Mouse (Mus musculus) heart, adult 8-10 months (tissue): Measurements from ENCODE around the gene Rnf150. TPM values are rescaled to one million over a fixed set of nuclear protein-coding genes. Genes with fewer than 3 reads are reported as not detected.
"Not testable (repeated sequence)": the region's sequence is repeated elsewhere in the genome, so short reads cannot be mapped to it uniquely, and the experiment has no call there.

Source experiments
- DNase-seq: peaks from one replicate; pipeline ENCODE4 v3.0.0; 2022; ENCODE audit warnings: low spot score
- total RNA-seq, 4 experiments: library from RNA; stranded (reverse); gene quantifications; 2 replicates each; pipeline ENCODE4 v1.2.4; 2022

Rnf150 gene
- total RNA-seq, 4 experiments from 2014 or later, result 10.9 to 16.0 (median 12.9) TPM

DNA sequence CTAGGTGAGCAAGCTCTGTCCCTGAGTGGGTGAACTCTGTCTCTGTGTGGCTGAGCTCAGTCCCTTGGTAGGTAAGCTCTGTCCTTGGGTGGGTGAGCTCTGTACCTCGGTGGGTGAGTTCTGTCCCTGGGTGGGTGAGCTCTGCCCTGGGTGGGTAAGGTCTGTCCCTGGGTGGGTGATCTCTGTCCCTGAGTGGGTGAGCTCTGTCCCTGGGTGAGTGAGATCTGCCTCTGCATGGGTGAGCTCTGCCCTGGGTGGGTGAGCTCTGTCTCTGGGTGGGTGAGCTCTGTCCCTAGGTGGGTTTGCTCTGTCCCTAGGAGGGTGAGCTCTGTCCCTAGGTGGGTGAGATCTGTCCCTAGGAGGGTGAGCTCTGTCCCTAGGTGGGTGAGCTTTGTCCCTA lies 213.5 kb downstream of the Rnf150 start:
- no peak for DNase-seq

DNA sequence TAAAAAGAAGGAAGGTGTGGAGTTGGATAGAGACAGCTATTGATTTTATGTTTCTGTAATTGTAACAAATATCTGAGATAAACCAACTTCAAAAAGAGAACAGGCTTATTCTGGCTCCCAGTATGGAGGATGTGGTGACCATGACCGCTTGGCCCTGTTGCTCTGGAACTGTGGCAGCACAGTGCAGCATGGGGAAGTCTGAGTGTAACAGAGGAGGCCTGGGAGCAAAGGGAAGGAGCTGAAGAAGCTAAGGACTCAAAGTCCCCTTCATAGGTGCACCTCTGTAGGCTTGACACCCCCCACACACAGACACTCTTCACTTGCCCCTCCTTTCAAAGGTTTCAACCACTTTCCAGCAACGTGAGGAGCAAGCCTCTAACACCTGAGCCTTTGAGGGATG lies 214.2 kb downstream of the Rnf150 start:
- no peak for DNase-seq

GRCm38 (mm10) chr8:83078701-83079533 lies 215.8 kb downstream of the Rnf150 start:
- no peak for DNase-seq

GRCm38 (mm10) chr8:83079534-83079844 lies 216.3 kb downstream of the Rnf150 start:
- DNase-seq, result no peak

- DNase-seq, result no peak
Observed at GRCm38 (mm10) chr8:83081266-83081665, 218.1 kb downstream of the Rnf150 start.

DNA sequence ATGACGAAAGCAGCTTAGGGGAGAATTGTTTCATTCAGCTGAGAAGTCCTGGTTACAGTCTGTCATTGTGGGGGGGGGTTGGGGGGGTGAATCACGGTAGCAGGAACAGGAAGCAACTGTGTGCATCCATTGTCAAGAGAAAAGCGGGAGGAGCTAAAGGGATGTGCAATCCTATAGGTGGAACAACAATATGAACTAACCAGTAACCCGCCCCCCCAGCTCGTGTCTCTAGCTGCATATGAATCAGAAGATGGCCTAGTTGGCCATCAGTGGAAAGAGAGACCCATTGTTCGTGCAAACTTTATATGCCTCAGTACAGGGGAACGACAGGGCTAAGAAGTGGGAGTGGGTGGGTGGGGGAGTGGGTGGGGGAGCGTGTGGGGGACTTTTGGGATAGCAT lies 218.7 kb downstream of the Rnf150 start:
- DNase-seq, result not testable (repeated sequence)

DNA sequence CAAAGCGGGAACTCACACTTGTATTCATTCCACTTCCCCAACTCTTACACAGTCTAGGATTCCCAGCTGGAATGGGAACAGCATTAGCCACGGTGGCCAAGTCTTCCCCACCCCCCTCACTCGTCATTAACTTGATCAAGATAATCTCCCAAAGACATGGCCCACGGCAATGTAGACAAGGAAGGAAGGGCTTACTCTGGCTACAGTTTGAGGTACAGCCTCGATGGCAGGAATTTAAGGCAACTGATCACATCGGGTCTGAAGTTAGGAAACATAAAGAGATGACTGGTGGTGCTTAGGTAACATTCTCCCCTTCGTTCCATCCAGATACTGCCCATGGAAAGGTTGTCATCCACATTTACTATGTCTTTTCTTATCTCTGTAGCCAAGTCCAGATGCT lies 219.1 kb downstream of the Rnf150 start:
- no peak for DNase-seq

- DNase-seq, result no peak
Observed at GRCm38 (mm10) chr8:83083452-83083851, 220.3 kb downstream of the Rnf150 start.

GRCm38 (mm10) chr8:83085581-83085980 lies 222.4 kb downstream of the Rnf150 start:
- no peak for DNase-seq

GRCm38 (mm10) chr8:83086625-83087024 lies 223.5 kb downstream of the Rnf150 start:
- DNase-seq, result no peak

- no peak for DNase-seq
Observed at GRCm38 (mm10) chr8:83087604-83088003, 224.4 kb downstream of the Rnf150 start.

DNA sequence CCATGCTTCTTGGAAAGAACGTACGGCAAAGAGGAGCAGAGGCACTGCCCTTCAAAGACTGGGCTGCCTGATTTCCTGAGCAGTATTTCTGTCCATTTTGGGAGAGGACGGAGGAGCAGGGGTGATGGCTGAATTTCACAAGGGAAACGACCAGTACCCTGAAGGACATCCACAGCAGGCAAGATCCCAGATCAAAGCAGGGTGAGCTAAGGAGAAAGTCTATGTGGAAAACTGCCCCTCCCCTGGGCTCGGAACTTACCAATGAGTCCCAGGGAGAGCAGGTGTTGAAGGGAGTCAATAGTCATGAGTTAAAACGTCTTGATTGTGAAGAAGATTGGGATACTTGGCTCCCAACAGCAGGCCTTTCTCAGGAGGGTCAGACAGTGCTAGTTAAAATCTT lies 225.0 kb downstream of the Rnf150 start:
- no peak for DNase-seq

GRCm38 (mm10) chr8:83089336-83089986 lies 226.3 kb downstream of the Rnf150 start:
- peak; percentile 88 for DNase-seq

DNA sequence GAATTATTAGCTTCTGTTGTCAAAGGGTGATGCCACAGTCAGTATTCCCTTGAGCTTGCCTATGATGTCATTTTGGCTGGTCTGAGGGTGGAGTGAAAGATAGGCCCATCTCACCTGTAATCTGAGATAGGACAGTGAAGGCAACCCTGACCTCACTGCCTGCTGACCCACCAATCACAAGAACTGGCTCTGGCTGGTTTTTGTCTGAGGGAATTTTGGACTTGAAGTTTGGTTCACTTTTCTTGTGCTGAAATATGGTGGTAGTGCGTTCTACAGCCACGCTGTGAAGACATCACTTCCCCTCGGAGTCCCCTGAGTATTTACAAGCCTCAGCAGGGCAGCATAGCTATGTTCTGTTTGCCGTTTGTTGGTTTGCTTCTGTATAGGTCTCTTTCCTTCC lies 227.3 kb downstream of the Rnf150 start:
- DNase-seq, result no peak

DNA sequence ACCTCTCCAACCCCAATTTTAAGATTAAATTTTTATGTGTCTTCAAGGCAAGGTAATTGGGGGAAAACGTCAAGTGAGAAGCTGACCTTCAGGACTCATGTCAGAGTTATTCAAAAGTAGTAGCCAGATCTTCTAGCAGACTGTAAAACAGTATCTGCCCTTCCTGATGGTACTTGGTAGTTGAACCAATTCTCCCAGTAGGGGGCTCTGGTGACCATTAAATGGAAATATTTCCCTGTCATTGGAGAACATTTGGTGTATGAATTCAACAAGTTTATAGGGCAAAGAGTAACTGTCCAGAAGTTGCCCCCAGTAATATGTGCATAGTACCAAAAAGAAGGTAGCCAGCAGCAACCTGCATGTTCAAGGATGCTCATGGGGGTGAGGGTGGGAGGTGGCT lies 236.9 kb downstream of the Rnf150 start:
- DNase-seq, result peak; percentile 48

DNA sequence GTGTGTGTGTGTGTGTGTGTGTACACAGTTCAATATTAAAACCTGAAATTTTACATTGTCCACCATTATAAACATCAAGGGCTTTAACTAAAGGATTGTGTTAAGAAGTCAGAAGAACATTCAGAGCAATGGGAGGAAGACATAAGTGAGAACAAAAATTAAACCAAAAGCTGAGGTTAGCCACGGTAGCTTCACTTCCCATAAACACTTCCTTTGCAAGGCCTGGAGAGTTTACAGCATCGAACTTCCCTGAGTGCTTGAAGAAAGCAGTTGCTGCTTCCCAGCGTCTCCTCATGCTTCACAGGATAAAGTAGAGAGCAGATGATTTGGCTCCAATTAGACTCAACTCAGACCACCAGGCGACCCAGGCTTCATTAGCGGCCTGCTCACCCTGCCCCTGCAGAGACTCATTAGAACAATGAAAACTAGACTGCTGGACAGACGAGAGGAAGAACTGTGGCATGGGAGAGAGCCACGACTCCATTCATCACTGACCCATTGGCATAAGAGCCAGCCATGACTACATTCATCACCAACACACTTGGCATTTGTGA lies 239.9 kb downstream of the Rnf150 start:
- no peak for DNase-seq

- no peak for DNase-seq
Observed at GRCm38 (mm10) chr8:83103968-83104367, 240.8 kb downstream of the Rnf150 start.

DNA sequence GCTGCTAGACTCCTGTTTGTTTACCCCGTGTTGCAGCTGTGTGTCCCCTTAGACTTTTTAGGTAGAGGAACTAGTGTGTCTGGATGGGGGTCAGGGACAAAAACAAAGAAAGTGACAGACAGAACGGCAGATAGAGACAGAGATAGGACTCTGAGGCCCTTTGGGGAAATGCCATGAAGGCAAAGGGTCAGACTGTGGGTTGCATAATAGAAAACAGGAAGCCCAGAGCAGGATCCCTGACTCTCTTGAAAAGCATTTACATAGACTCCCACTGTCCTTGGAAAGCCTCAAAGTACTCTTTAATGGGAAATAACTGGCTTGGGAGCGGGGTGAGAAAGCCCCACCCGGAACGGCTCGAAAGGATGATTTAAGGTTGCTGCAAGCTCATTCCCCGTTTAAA lies 246.6 kb downstream of the Rnf150 start:
- DNase-seq, result no peak

DNA sequence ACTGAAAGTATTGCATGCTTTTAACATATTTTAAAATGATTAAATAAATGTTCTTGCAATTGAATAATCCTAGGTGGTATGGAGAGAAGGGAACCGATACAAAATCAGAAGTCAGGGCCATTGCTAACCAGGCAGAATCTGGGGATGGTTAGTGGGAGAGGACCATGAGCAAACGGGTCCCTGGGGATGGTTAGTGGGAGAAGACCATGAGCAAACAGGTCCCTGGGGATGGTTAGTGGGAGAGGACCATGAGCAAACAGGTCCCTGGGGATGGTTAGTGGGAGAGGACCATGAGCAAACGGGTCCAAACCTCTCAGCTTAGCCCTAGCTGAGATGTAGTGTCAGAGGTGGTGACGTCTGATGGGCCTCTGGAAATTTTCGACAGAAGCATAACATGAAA lies 247.0 kb downstream of the Rnf150 start:
- no peak for DNase-seq

GRCm38 (mm10) chr8:83135086-83135485 lies 271.9 kb downstream of the Rnf150 start:
- DNase-seq, result no peak

- peak; percentile 47 for DNase-seq
Observed at GRCm38 (mm10) chr8:83140068-83140467, 276.9 kb downstream of the Rnf150 start.

- DNase-seq, result no peak
Observed at GRCm38 (mm10) chr8:83140701-83141111, 277.6 kb downstream of the Rnf150 start.
